Comparison of ENCODE assay signal across 17 mouse cellular contexts in genomic region chr5:64692335-64692734, GRCm38 (mm10).
"Had no signal": no experiment of that assay in that cellular context is flagged by ENCODE, and none has a peak within 500 bp of the region (broad histone marks: within the 10 kb centered on the region; RNA-seq: fewer than 3 reads in every experiment).

No protein-coding gene starts in this region.

- H3K4me1 ChIP-seq: limb, embryonic 13.5 days; midbrain, embryonic 15.5 days; neural tube, embryonic 12.5 days; stomach, embryonic 15.5 days had no signal

- H3K9ac ChIP-seq: limb, embryonic 13.5 days; midbrain, embryonic 15.5 days; neural tube, embryonic 12.5 days; stomach, embryonic 15.5 days had no signal

- H3K27ac ChIP-seq: kidney, postnatal 0 days; limb, embryonic 13.5 days; midbrain, embryonic 15.5 days; neural tube, embryonic 12.5 days; stomach, embryonic 15.5 days had no signal

- H3K4me2 ChIP-seq: limb, embryonic 13.5 days; midbrain, embryonic 11.5 days; midbrain, embryonic 15.5 days; neural tube, embryonic 12.5 days; stomach, embryonic 15.5 days had no signal

- ATAC-seq: midbrain, embryonic 15.5 days had no signal

- H3K27me3 ChIP-seq: limb, embryonic 13.5 days; midbrain, embryonic 15.5 days; neural tube, embryonic 12.5 days; stomach, embryonic 15.5 days had no signal

- H3K4me3 ChIP-seq: limb, embryonic 13.5 days; midbrain, embryonic 15.5 days; neural tube, embryonic 12.5 days; stomach, embryonic 15.5 days had no signal

- H3K36me3 ChIP-seq: limb, embryonic 13.5 days; midbrain, embryonic 15.5 days; neural tube, embryonic 12.5 days; stomach, embryonic 15.5 days had no signal

- H3K9me3 ChIP-seq: limb, embryonic 13.5 days; midbrain, embryonic 15.5 days; neural tube, embryonic 12.5 days; stomach, embryonic 15.5 days had no signal

- DNase-seq: kidney, adult 11 months; kidney, adult 9 months; kidney, postnatal 36 days; layer of hippocampus, adult 9-11 months; left cerebral cortex, postnatal 4 days; lung, adult 18-20 months; retina, postnatal 1 day; right cerebral cortex, postnatal 4 days; spleen, adult 18-20 months; thymus, adult 2 months; thymus, postnatal 36 days had no signal
